Mouse (Mus musculus) heart, adult 9 months (tissue): ENCODE measurements around the gene Rhog.

Experiments
- DNase-seq, 2 experiments: peaks; one replicate each; pipeline ENCODE4 v3.0.0; 2022; ENCODE audit warnings: low spot score in 2 of 2

Gene Rhog

DNA sequence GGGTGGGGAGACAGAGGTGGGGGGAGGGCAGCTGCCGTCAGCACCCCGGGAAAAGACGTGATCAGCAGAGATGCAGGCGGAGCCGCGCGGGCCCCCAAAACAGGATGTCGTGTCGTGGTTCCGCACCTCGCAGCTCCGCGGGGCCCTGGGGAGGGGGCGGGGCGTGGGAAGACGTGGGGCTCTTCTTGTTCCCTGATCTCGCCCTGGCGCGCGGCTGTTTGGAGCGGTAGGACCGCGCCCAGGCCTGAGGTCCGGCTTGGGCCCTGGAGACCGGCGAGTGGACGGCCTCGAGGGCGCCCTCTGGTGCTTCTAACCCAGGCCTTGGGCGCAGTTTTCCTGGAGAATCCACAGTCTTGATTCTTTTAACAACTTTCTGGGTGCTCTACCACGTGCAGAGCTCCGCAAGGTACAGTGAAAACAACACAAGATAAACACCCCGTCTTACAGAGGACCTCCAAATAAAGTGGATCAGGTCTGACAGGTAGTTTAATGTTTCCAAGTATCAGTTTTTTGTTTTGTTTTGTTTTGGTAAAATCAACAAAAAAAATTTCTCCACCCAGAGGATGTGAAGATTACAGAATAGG lies 5.1 kb downstream of the Rhog start:
- peak; percentile 95 to 97 for DNase-seq

DNA sequence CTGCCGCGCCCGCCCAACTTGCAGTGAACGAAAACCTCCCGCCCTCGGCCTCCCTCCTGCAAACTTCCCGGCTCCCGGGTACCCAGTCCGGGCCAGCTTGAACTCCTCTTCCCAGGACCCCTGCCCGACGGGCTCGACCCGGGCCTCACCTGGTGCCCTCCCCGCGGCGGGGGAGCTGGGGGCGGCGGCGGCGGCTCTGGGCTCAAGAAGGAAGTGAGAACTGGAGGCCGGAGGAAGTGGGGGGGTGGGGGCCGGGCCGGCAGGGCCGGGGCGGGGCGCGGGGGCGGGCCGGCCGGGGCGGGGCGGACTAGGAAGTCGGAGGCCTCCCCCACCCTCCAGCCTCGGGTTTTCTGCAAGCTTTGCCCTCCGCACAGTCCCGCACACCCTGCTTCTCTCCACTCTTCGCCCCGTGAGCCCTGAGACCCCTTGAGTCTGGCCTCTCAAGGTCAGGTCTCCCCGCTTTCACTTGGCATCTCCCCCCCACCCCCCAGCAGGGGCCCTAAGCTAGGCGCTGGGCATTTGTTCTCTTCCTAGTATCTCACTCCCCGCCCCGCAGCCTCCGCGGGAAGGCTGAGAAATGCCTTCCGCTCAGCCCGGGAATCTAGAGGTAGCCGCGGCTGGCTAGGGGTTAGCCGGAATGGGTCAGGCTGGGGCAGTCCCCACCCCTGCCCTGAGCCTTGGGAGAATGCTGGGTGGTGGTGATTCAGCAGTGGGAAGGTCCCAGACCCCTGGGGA lies 5.8 kb downstream of the Rhog start:
- DNase-seq: peak; percentile 79 to 86

DNA sequence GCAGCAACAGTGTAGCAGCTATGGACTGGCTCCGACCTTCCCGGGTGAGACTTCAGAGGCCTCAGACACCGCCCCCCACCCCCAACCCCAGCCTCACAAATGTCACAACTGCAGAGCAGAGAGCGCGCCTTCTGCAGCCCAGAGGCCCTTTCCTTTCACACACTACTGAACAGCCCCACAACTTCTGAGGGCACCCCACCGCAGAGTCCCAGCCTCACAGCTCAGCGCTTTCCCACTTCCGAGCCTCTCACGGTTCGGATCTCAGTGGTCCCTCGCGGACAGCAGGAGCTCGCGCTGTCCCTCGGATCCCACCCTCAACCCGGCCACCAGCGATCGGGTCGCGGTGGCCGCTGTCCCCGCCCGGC lies 6.3 kb downstream of the Rhog start:
- DNase-seq: peak in 1 of 2 experiments; percentile 24

DNA sequence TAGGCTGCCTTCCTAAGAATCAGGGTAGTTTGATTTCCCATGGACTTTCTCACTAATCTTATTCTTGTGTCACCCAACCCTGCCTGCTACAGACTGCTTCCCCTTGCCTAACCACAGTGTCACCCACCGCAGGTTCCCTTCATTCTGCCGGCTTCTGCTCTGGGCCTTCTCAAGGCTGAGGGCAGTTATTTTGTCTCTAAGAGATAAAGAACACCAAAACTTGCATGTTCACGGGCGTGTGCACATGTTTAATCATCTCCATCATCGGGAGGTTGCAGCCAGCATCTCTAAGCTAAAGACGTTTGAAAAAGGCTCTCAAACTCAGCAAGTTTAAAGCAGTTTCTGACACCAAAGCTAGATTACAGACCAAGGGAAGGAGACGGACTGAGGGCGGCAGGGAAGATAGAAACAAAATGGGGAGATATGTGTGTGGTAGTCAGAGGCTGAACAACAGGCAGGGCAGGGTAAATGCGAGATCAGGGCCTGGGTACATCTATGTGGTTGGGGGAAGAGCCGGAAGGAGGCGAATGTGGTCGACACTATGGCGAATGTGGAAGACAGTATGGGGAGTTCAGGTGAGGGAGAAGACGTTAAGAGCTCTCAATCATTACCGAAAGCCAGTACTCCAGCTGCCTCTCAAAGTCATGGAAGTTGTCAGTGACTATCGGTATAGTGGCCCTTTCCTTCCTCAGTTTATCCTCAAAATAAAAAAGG lies 7.0 kb downstream of the Rhog start:
- no peak for DNase-seq

DNA sequence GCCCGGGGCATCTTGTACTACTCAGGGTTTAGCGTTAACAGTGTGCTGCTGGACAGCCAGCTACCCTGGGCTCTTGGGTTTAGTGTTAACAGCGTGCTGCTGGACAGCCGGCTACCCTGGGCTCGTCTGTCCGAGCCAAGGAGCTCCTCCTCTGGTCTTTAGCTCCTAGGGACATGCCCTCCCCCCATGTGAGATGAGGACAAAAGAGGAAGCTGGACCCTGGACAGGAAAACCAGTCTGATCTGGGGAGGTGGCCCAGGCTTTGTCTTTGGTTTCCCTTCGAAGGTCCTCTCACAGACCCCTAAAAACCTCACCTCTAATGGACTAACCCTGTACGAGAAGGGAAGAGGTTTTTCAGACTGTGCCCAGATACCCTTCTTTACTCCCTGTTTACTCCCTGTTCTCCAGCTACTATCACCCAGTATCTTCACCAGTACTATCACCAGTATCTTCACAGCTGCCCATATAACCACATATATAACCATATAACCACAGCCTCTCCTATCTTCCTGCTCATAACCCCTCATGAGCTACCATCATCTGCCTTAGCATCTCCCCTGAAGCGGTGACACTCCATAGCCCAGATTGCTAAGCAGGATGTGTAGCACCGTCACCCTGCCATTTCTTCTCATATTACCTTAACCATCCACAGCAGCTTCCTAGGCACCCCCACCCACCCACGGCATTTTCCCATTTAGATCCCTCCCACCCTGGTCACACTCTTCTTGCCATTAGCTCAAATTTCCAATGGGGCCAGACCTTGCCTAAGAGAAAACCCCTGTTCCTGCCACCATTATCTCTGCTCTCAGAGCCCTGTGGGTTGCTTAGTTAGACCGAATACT lies 8.7 kb downstream of the Rhog start:
- DNase-seq: peak in 1 of 2 experiments; percentile 65

DNA sequence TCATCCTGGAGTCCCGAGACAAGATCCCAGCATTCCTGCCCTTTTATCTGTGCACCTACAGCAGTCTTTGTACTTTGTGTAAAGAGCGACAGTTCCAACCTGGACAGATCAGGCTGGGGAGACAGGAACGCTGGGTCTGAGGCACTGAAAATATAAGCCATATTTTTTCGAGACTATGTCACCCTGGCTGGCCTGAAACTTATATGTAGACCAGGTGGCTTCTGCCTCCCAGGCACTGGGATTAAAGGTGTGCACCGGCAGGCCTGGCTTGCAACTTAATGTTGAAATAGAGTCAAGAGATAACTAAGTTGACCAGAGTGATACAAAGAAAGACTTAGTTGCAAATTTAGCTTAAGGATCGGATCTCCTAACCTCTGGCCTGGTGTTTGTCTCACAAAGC lies 9.6 kb downstream of the Rhog start:
- no peak for DNase-seq

DNA sequence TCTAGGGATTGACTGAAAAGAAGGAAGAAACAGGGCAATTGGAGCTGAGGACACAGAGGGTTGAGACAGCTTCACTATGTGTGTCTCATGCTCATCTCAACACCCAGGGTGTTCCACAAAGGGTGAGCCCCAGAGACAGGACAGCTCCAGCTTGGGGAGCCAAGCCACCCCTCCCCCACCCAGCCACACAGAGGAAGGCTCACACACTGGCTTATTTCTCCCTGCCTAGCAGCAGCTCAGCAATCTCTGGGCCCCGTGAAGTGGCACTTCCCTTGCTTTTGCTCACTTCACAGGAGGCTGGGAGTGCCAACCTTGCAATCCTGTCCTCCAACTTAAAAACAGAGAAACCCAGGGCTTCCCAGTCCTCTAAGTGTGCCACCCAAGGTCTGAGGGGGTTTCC lies 10.1 kb downstream of the Rhog start:
- no peak for DNase-seq

DNA sequence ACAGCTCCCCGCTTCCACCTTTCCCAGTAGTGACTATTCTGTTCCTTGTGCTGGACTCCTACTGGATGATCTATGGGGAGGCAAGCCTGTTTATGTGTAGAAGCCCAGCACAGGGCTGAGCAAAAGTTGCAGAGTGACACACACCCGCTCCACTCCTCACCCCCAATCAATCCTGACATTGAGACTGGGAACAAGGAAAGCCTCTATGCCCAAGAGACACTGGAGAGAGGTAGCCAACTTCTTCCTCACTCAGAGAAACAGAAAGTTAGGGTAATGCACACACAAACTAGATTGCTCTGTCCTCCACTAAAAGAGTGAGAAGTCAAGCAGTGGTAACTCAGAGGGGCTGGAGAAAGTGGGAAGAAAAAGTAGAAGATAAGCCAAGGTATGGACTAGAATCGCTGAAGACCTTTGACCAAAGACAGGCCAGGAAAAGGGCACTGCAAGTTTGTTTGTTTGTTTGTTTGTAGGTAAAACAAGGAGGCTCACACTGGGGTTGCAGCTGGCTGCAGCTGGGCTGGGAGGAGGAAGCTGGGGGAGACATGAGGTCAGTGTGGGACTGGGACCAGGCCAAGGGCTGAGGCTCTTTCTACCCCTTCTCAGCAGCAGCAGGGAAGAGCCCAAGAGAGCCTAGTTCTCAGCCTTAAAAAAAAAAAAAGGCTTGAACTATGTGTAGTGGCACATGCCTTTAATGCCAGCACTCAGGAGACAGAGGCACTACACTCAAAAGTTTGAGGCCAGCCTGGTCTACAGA lies 10.9 kb downstream of the Rhog start:
- peak; percentile 77 to 81 for DNase-seq

DNA sequence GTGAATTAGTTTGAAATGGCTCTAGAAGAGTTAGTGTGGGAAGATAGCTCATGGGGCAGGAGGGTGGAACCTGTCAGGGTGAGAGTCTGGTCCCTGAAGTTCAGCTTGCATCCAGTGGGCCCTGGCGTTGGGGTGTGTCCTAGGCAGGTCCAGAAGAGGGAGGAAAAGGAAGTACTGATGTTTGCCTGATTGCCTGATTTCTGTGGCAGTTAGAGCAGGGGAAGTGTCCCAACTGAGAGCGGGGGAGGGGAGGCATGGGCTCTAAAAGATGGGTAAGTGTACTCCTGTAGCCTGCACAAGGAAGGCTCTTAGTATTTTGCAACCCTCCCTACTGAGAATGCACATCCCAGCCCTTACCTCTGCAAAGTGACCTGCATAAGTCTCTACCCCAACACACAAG lies 12.0 kb downstream of the Rhog start:
- DNase-seq: peak in 1 of 2 experiments; percentile 63

DNA sequence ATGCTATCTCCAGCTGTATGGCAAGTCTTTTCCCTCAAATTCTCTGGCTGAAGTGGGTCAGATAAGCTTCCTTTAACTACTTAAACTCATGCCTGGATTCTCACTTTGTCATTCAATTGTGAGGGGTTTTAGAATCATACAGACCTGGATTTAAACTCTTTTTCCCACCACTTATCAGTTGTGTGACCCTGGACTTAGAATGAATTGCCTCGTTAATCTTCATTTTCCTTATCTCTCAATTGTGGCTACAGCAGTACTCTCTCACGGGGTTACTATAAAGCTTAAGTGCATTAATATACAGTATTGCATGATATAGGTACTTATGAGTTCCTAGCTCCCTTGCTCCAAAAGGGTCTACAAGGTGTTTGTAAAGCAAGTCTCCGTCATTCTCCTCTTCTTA lies 12.9 kb downstream of the Rhog start:
- no peak for DNase-seq

DNA sequence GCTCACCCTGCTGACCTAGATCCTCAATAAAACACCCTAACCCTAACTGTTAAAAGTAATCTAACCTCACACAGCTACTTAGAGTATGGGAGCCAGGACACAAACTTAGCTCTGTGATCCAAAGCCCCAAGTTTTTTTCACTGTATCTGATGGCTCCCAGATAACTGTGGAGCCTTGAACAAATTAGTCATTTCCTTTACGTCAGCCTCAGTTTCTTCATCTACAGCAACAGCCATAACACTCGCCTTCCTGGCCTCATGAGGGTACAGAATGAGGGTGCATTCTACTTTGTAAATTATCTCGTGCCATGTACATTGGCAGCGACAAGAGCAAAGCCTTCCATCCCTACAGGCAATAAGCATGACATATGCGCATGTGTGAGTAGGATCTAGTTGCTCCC lies 13.5 kb downstream of the Rhog start:
- no peak for DNase-seq

DNA sequence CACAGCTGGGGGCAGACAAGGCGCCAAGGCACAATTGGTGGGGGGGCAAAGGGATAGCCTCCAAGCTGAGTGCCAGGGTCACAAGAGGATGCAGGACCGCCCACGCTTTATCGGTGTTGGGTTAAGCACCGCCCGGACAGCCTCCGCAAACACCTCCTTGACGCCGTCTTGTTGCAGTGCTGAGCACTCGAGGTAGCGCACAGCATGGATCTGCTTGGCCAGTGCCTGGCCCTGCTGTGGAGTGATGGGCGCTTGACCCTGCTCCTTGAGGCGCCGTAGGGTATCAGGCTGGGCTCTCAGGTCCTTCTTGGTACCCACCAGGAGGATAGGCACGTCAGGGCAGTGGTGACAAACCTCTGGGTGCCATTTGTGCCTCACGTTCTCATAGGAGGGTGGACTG lies 16.3 kb downstream of the Rhog start:
- DNase-seq: no peak

DNA sequence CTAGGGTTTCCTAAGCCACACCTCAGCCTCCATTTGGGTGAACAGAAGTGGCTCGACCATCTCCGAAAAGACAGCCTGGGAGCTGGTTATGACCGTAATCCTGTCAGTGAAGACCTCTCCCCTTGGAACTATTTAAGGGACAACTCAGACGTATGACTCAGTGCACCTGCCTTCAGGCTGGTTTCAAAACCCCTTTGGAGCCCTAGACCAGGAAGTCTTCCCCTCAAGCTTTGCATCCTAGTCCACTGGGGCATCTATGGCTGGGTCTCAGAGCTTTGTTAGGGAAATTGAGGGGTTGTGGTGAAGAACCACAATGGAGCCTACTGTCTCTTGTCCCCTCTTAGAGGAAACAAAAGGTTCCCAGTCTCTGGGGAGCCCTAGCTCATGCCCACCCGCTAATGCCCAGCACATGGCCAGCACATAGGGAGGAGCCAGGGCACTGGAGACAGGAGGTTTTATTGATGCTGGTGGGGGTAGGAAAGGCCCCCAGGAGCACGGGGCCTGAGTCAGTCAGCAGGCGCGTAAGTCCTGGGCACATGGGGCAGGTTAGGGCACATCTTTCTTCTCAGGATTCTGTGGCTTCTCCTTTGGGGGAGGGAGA lies 17.1 kb downstream of the Rhog start:
- DNase-seq: no peak

DNA sequence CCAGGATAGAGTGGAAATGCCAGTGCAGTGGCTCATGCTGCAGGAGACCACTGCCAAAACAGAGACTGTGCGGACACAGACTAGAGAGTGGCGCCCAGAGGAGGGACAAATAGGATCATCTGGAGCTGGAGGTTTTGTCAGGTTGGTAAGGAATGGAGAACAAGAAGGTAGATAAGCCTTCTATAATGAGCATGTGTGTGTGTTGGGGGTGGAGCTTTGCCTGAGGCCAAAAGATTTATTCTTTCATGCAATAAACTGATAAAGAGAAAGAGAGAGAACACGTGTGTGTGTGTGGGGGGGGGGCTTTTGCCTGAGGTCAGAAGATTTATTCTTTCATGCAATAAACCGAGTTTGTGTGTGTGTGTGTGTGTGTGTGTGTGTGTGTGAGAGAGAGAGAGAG lies 22.8 kb downstream of the Rhog start:
- no peak for DNase-seq

DNA sequence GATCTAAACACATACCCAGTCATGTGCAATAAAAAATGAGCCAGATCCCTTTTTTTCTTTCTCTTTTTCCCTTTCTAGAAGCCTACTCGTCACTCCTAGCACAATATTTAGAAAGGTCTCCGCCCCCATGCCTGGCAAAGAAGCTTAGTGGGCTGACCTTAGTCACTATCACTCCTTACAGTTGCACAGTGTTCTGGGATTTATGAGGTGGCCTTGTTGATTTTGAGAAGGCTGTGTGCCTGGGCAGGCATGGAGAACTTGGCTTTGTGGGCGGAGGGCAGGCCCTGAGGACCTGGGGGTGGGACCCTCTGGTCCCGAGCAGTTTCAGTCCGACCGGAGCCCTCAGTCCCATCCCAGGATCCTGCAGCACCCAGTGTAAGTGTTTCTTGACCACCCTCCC lies 26.0 kb downstream of the Rhog start:
- no peak for DNase-seq

DNA sequence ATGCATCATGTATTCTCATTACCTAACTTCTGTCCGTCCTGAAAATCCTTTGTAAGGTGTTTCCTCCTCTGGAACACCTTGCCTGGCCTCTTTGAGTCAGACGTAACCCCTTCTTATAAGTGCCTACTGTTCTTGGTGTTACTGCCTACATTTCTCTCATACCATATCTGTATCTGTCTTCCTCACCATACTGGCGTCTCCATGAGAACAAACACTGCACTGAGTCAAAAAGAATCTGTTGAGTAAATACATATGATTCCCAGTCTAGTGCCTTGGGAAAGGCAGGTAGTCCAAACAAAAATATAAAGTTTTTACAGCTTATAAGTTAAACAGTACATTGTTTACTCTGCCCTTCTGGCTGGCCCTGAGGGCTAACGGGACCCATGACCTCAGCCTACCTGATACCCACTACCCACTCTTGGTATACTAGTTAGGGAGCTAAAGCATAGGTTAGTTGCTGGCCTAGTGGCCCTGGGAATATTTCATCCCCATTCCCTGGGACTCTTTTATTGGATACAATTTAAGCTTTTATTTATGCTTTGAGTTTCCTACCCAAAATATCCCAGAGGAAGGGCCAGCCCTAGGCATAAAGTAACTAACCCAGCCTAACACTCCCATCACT lies 27.7 kb downstream of the Rhog start:
- DNase-seq: no peak

DNA sequence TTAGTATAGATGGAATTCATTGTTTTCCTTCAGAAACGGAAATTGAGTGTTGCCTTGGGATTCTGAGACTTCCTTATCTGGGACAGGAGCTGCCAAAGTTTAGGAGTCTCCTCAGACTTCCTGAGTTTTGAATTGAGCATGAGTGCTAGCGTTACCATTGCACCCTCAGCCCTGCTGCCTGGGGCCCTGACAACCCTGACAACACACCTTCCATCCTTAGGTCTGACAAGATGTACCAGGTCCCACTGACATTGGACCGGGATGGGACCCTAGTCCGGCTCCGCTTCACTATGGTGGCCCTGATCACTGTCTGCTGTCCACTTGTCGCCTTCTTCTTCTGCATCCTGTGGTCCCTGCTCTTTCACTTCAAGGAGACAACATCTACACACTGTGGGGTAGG lies 29.8 kb downstream of the Rhog start:
- no peak for DNase-seq

DNA sequence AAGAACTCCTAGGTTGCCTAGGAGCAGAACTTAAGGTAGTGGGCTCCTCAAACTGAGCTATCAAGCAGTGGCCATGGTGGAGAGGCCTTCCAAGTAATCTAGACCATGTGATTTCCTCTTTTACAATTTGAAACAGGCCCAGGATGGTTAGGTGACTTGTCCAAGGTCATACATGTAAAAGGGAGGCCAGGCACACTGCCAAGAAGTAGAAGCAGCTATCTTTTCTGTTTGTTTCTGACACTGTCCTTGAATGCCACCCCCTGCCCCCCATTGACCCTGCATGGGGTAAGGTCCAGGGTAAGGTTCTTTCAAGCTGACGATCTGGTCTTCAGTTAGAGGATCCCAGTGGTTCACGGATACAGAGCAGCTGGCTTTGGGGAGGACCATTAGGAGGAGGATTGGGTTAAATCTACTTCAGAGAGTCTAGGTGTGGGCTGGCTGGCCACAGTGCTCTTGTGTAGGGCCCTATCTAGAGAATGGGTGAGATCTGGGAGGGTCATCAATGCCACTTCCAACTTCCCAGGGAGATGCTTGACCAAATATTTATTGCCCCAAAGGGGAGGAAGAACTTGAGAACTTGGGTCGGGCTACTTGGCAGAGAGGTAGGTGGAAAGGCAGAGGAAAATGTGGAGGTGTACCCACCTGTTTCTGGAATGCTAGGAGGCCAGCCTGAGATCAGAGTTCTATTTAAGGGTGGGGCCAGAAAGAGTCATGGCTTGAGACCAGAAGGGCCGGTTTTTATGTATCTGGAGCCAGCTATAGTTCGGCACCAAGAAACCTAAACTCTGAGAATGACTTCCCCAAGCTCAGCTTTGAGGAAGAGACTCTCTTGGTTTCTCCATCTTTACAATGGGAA lies 31.7 kb downstream of the Rhog start:
- no peak for DNase-seq

DNA sequence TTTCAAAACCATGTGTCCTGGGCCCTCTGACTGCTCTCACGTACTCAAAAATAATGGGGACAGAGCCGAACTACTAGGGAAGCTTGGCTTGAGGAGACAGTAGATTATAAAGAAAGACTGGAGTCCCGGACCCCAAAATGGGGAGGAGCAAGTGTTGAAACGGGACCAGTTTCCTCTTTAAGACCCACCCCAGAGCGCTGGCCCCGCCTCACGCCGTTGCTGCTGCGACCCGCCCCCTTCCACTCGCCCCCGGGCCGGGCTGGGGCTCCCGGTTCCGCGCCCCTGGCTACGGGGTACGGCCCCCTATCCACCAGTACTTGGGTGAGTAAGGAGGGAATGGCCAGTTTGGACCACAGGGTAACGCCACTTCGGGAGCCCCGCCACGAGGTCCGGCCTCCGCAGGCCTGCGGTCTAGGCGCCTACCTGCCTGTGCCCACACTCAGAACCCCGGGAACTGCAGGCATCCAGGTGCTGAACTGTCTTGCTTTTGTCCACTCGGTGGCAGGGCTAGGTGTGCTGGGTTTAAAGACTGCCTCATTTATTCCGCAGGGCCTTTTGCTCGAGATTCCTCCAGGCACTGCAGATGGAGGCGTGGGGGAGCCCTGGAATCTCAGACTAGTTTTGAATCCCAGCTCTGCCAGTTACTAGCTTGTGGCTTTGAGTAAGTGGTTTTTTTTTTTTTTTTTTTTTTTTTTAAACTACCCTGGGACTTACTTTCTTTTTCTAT lies 32.9 kb downstream of the Rhog start:
- DNase-seq: peak; percentile 76 to 78
